ENCODE assay signal across 8 mouse cellular contexts in genomic region chr4:121097650-121098378, GRCm38 (mm10). TPM values are rescaled to one million over a fixed set of nuclear protein-coding genes. Genes with fewer than 3 reads are reported as not detected.
A peak's percentile ranks its signal among the peaks of the same experiment; 100 is the strongest.
DNase-seq lines count a peak whose midpoint lies in the region; ATAC-seq lines count a peak whose summit lies in the region.

Zmpste24 (minus strand) TSS chr4:121098241.

- peak; percentile 82 to 96 for DNase-seq in adrenal gland, adult (ENCODE audit: inconsistent age in 2 of 2, low spot score in 1 of 2)
- DNase-seq in embryo, embryonic 10.5 days (ENCODE audit: low spot score) = peak; percentile 97
- peak; percentile 75 for DNase-seq in gastrocnemius, postnatal 25 days
- DNase-seq in intestine, embryonic 14.5 days (ENCODE audit: low spot score) = peak; percentile 98
- peak; percentile 93 to 95 for DNase-seq in left cerebral cortex, postnatal 14 days (ENCODE audit: low spot score in 2 of 2)
- peak; percentile 93 for DNase-seq in mesoderm, embryonic 11.5 days (ENCODE audit: low read depth, low spot score)
- DNase-seq in right cerebral cortex, postnatal 36 days (ENCODE audit: low spot score in 2 of 2) = peak; percentile 77 to 83
- DNase-seq in yolk sac, embryonic 10.5 days (ENCODE audit: low spot score) = peak; percentile 87

- ATAC-seq in intestine, embryonic 14.5 days (replicated peaks; ENCODE audit: low FRiP score, low TSS enrichment, low read depth) = peak; percentile 75

- WGBS in intestine, embryonic 14.5 days = under 1% methylated on average over 39 of the region's 39 CpGs

- peak within 1 kb of the TSS; percentile 86 for H3K4me3 ChIP-seq in intestine, embryonic 14.5 days (ENCODE audit: low read depth, low read length)

- intact Hi-C loops in left cerebral cortex, postnatal 14 days (cut with DNase I) = loop anchor here (5.0 kb wide), 1 partner anchor 114 kb away; no protein-coding TSS in a partner anchor

- H3K27ac ChIP-seq in intestine, embryonic 14.5 days (ENCODE audit: low read depth) = peak within 1 kb of the TSS; percentile 54

- peaks cover 23% of the 10 kb centered on the region for H3K36me3 ChIP-seq in intestine, embryonic 14.5 days (ENCODE audit: control insufficient read depth, insufficient read depth, low read length)

- H3K4me2 ChIP-seq in intestine, embryonic 14.5 days (ENCODE audit: low read length) = peak within 1 kb of the TSS; percentile 84

- H3K9ac ChIP-seq in intestine, embryonic 14.5 days (ENCODE audit: low read length) = peak within 1 kb of the TSS; percentile 65

- H3K27me3 ChIP-seq in intestine, embryonic 14.5 days (replicated peaks; ENCODE audit: control insufficient read depth, insufficient read depth, low read length) = no peaks in the 10 kb centered on the region

- H3K9me3 ChIP-seq in intestine, embryonic 14.5 days (ENCODE audit: control insufficient read depth, low read length) = no peaks in the 10 kb centered on the region

- H3K4me1 ChIP-seq in intestine, embryonic 14.5 days (replicated peaks; ENCODE audit: control insufficient read depth, insufficient read depth, low read length) = peaks cover 6% of the 10 kb centered on the region

RNA-seq across cellular contexts. Expression of gene Zmpste24, which starts in this region (rescaled TPM):
- 10 to 100 TPM; 16.1 to 17.2 TPM for total RNA-seq in gastrocnemius, postnatal 25 days (2021)
- 26.6 and 28.4 TPM in 2 replicates for polyA plus RNA-seq in intestine, embryonic 14.5 days (2014; fragmentation: Nextera tagmentation; extraction: Ambion mirVana)
- total RNA-seq in left cerebral cortex, postnatal 14 days (2021) = 10 to 100 TPM; 23.3 to 24.5 TPM

Comparison
In these comparisons a context has a peak if more than half of its experiments do, and no peak if none do; other contexts are left out.
1. Peak in every context shown above with its lines: DNase-seq, ATAC-seq, H3K4me3 ChIP-seq and H3K27ac ChIP-seq.